Mouse (Mus musculus) limb, embryonic 12.5 days (tissue): ENCODE results near the gene Klk1b8. TPM values are rescaled to one million over a fixed set of nuclear protein-coding genes. Genes with fewer than 3 reads are reported as not detected.
"Not testable (repeated sequence)": the region's sequence is repeated elsewhere in the genome, so short reads cannot be mapped to it uniquely, and the experiment has no call there.

Experiments
- ATAC-seq: fragments of 200-750 bp; cut with Nextera tagmentation; 2 replicates; pipeline ENCODE4 v1.8.0; 2017; ENCODE audit warnings: low read depth, moderate TSS enrichment; ENCODE audit not compliant: insufficient number of reproducible peaks, insufficient read depth, low FRiP score, low TSS enrichment
- H3K27ac ChIP-seq: fragments of 300-500 bp; sonication (generic); 2 replicates; pipeline ENCODE4 v1.5.1; 2016; ENCODE audit warnings: mild to moderate bottlenecking, moderate library complexity
- H3K27me3 ChIP-seq: fragments of 300-500 bp; sonication (generic); 2 replicates; pipeline ENCODE4 v1.6.1; 2016; ENCODE audit warnings: mild to moderate bottlenecking, moderate library complexity
- H3K36me3 ChIP-seq: fragments of 300-500 bp; sonication (generic); 2 replicates; pipeline ENCODE4 v1.6.1; 2016; ENCODE audit warnings: mild to moderate bottlenecking, moderate library complexity
- H3K4me1 ChIP-seq: fragments of 300-500 bp; sonication (generic); replicated peaks from 2 replicates; pipeline ENCODE4 v1.6.1; 2016
- H3K4me2 ChIP-seq: fragments of 300-500 bp; sonication (generic); 2 replicates; pipeline ENCODE4 v1.6.1; 2016; ENCODE audit warnings: mild to moderate bottlenecking, moderate library complexity
- H3K4me3 ChIP-seq: fragments of 300-500 bp; sonication (generic); replicated peaks from 2 replicates; pipeline ENCODE4 v1.5.1; 2016; ENCODE audit warnings: mild to moderate bottlenecking
- H3K9ac ChIP-seq: fragments of 300-500 bp; sonication (generic); replicated peaks from 2 replicates; pipeline ENCODE4 v1.6.1; 2016; ENCODE audit warnings: mild to moderate bottlenecking, moderate library complexity
- H3K9me3 ChIP-seq: fragments of 300-500 bp; sonication (generic); 2 replicates; pipeline ENCODE4 v1.6.1; 2016; ENCODE audit warnings: mild to moderate bottlenecking, moderate library complexity
- WGBS: fragments of 180-500 bp; shearing (Covaris S2); methylation state at CpG from one replicate; pipeline ENCODE4 v1.1.7; 2016; 5-methylcytosine and 5-hydroxymethylcytosine counted together
- polyA plus RNA-seq: library from polyadenylated mRNA; unstranded; fragments of >200 nt; fragmentation: Nextera tagmentation; extraction: Ambion mirVana; gene quantifications from 2 replicates; pipeline ENCODE4 v1.2.1, GENCODE M21; 2016

Klk1b8 gene
- polyA plus RNA-seq, 1 experiment from 2014 or later, result not detected

GRCm38 (mm10) chr7:43934747-43935146, 15.7 kb upstream of the Klk1b8 start:
- Histone ChIP-seq H3K4me3 (no peak overlapping the region), H3K36me3 (no peaks in the 10 kb centered on the region), H3K4me2 (no peak overlapping the region), H3K27me3 (no peaks in the 10 kb centered on the region), H3K27ac (no peak overlapping the region), H3K9me3 (no peaks in the 10 kb centered on the region), H3K9ac (no peak overlapping the region), H3K4me1 (no peaks in the 10 kb centered on the region)
- WGBS, result 59% methylated on average over 3 of the region's 3 CpGs
- no peak for ATAC-seq

GRCm38 (mm10) chr7:43936551-43936950, 13.9 kb upstream of the Klk1b8 start:
- H3K9ac ChIP-seq, result no peak overlapping the region
- no peak overlapping the region for H3K27ac ChIP-seq
- no peaks in the 10 kb centered on the region for H3K27me3 ChIP-seq
- H3K4me1 ChIP-seq, result no peaks in the 10 kb centered on the region
- H3K9me3 ChIP-seq, result no peaks in the 10 kb centered on the region
- no peaks in the 10 kb centered on the region for H3K36me3 ChIP-seq
- no peak overlapping the region for H3K4me3 ChIP-seq
- WGBS, result 85% methylated on average over 14 of the region's 14 CpGs
- ATAC-seq, result no peak
- H3K4me2 ChIP-seq, result no peak overlapping the region

GRCm38 (mm10) chr7:43942293-43942692, 8.2 kb upstream of the Klk1b8 start:
- not testable (repeated sequence) for H3K4me1 ChIP-seq, H3K4me2 ChIP-seq, ATAC-seq, H3K27me3 ChIP-seq, H3K4me3 ChIP-seq, H3K36me3 ChIP-seq, H3K9me3 ChIP-seq, H3K9ac ChIP-seq, H3K27ac ChIP-seq
- WGBS, result 68% methylated on average over 3 of the region's 3 CpGs

- no peak overlapping the region for H3K4me2 ChIP-seq
- 86% methylated on average over 3 of the region's 3 CpGs for WGBS
- no peak overlapping the region for H3K9ac ChIP-seq
- no peaks in the 10 kb centered on the region for H3K36me3 ChIP-seq
- ATAC-seq, result no peak
- no peaks in the 10 kb centered on the region for H3K9me3 ChIP-seq
- no peaks in the 10 kb centered on the region for H3K27me3 ChIP-seq
- H3K4me3 ChIP-seq, result no peak overlapping the region
- no peak overlapping the region for H3K27ac ChIP-seq
- H3K4me1 ChIP-seq, result no peaks in the 10 kb centered on the region
Observed at GRCm38 (mm10) chr7:43944727-43945264, 5.7 kb upstream of the Klk1b8 start.

- Histone ChIP-seq H3K4me2 (no peak overlapping the region), H3K9ac (no peak overlapping the region), H3K4me1 (no peaks in the 10 kb centered on the region), H3K4me3 (no peak overlapping the region), H3K27ac (no peak overlapping the region), H3K36me3 (no peaks in the 10 kb centered on the region), H3K9me3 (no peaks in the 10 kb centered on the region), H3K27me3 (no peaks in the 10 kb centered on the region)
- ATAC-seq, result no peak
- 69% methylated on average over 4 of the region's 4 CpGs for WGBS
Observed at GRCm38 (mm10) chr7:43952703-43953102, 2.2 kb downstream of the Klk1b8 start.

- peaks cover 7% of the 10 kb centered on the region; the same call in 1 of the 2 replicates for H3K27me3 ChIP-seq
- no peak within 1 kb of the TSS for H3K27ac ChIP-seq
- H3K9me3 ChIP-seq, result no peaks in the 10 kb centered on the region
- no peak within 1 kb of the TSS for H3K4me2 ChIP-seq
- no peaks in the 10 kb centered on the region for H3K4me1 ChIP-seq
- 69% methylated on average over 3 of the region's 3 CpGs for WGBS
- no peaks in the 10 kb centered on the region for H3K36me3 ChIP-seq
- no peak for ATAC-seq
- H3K4me3 ChIP-seq, result no peak within 1 kb of the TSS
- no peak within 1 kb of the TSS for H3K9ac ChIP-seq
Observed at GRCm38 (mm10) chr7:43966451-43966850, 16.0 kb downstream of the Klk1b8 start, which contains the start of gene Klk1b1. Klk1b1 (plus strand) TSS chr7:43966751.

- Histone ChIP-seq H3K9me3 (no peaks in the 10 kb centered on the region), H3K9ac (no peak overlapping the region), H3K4me3 (no peak overlapping the region), H3K27ac (no peak overlapping the region), H3K4me1 (no peaks in the 10 kb centered on the region), H3K36me3 (no peaks in the 10 kb centered on the region), H3K27me3 (peaks cover 7% of the 10 kb centered on the region; the same call in 1 of the 2 replicates), H3K4me2 (no peak overlapping the region)
- ATAC-seq, result no peak
- WGBS, result 77% methylated on average over 3 of the region's 3 CpGs
Observed at GRCm38 (mm10) chr7:43967058-43967457, 16.6 kb downstream of the Klk1b8 start.

- no peaks in the 10 kb centered on the region for H3K36me3 ChIP-seq
- peaks cover 7% of the 10 kb centered on the region; the same call in 1 of the 2 replicates for H3K27me3 ChIP-seq
- no peak for ATAC-seq
- no peak overlapping the region for H3K4me3 ChIP-seq
- no peaks in the 10 kb centered on the region for H3K4me1 ChIP-seq
- no peak overlapping the region for H3K9ac ChIP-seq
- 84% methylated on average over 2 of the region's 2 CpGs for WGBS
- H3K9me3 ChIP-seq, result no peaks in the 10 kb centered on the region
- H3K27ac ChIP-seq, result no peak overlapping the region
- H3K4me2 ChIP-seq, result no peak overlapping the region
Observed at GRCm38 (mm10) chr7:43967612-43968011, 17.1 kb downstream of the Klk1b8 start.

GRCm38 (mm10) chr7:43975761-43976160, 25.3 kb downstream of the Klk1b8 start, which contains the start of gene Klk1b9:
Klk1b9 (plus strand) TSS chr7:43976061.
- not testable (repeated sequence) for H3K36me3 ChIP-seq, ATAC-seq, H3K27ac ChIP-seq, H3K4me2 ChIP-seq, H3K27me3 ChIP-seq, H3K9me3 ChIP-seq, H3K4me3 ChIP-seq, H3K4me1 ChIP-seq, H3K9ac ChIP-seq
- WGBS, result 89% methylated on average over 1 of the region's 1 CpGs

GRCm38 (mm10) chr7:43985657-43986056, 35.2 kb downstream of the Klk1b8 start:
- Histone ChIP-seq H3K36me3 (no peaks in the 10 kb centered on the region), H3K4me2 (no peak overlapping the region), H3K27me3 (no peaks in the 10 kb centered on the region), H3K9me3 (no peaks in the 10 kb centered on the region), H3K4me1 (no peaks in the 10 kb centered on the region), H3K27ac (no peak overlapping the region), H3K4me3 (no peak overlapping the region), H3K9ac (no peak overlapping the region)
- no peak for ATAC-seq

- H3K4me1 ChIP-seq, H3K4me2 ChIP-seq, H3K27me3 ChIP-seq, H3K9ac ChIP-seq, H3K36me3 ChIP-seq, H3K27ac ChIP-seq, ATAC-seq, H3K4me3 ChIP-seq, H3K9me3 ChIP-seq: not testable (repeated sequence)
- 36% methylated on average over 1 of the region's 1 CpGs for WGBS
Observed at GRCm38 (mm10) chr7:43994821-43995220, 44.4 kb downstream of the Klk1b8 start.

GRCm38 (mm10) chr7:43995577-43995976, 45.1 kb downstream of the Klk1b8 start, which contains the start of gene Klk1b11:
Klk1b11 (plus strand) TSS chr7:43995877.
- not testable (repeated sequence) for ATAC-seq

More at GRCm38 (mm10) chr7:43995577-43995976, 45.1 kb downstream of the Klk1b8 start, which contains the start of gene Klk1b11:
- not testable (repeated sequence) for H3K9me3 ChIP-seq, H3K9ac ChIP-seq, H3K4me2 ChIP-seq, H3K36me3 ChIP-seq, H3K27ac ChIP-seq, H3K4me3 ChIP-seq, H3K27me3 ChIP-seq, H3K4me1 ChIP-seq
- 75% methylated on average over 4 of the region's 4 CpGs for WGBS
